Mouse (Mus musculus): ENCODE results near the gene Nynrin. TPM values are rescaled to one million over a fixed set of nuclear protein-coding genes. Genes with fewer than 3 reads are reported as not detected.

Gene Nynrin
- 31.7 and 36.6 TPM in 2 replicates for polyA plus RNA-seq (2011; ENCODE audit: insufficient read length, low read depth, missing spikeins)

- Histone ChIP-seq H3K27ac (ENCODE audit: insufficient read depth, low read length) (peak within 1 kb of the TSS; percentile 87), H3K4me1 (ENCODE audit: control insufficient read depth, insufficient read depth, low read length) (peaks cover 6% of the 10 kb centered on the region; the same call in 1 of the 2 replicates), H3K4me3 (ENCODE audit: insufficient read depth, low read length) (peak within 1 kb of the TSS; percentile 76)
- TF ChIP-seq POLR2A (IDR thresholded peaks at IDR 0.05; ENCODE audit: low read depth, low read length) (peak; percentile 53), CTCF (IDR thresholded peaks at IDR 0.05; ENCODE audit: borderline replicate concordance, insufficient read depth, low read length) (no peak)
Observed at GRCm38 (mm10) chr14:55853621-55854285, at the start of gene Nynrin. Nynrin (plus strand) TSS chr14:55854010.

GRCm38 (mm10) chr14:55814885-55815284 is 38.9 kb upstream of the Nynrin start:
- Histone ChIP-seq H3K4me3 (ENCODE audit: insufficient read depth, low read length) (peak overlapping the region; percentile 22), H3K27ac (ENCODE audit: insufficient read depth, low read length) (peak overlapping the region; percentile 79), H3K4me1 (ENCODE audit: control insufficient read depth, insufficient read depth, low read length) (no peaks in the 10 kb centered on the region)
- TF ChIP-seq CTCF (IDR thresholded peaks at IDR 0.05; ENCODE audit: borderline replicate concordance, insufficient read depth, low read length) (no peak), POLR2A (IDR thresholded peaks at IDR 0.05; ENCODE audit: low read depth, low read length) (no peak)

GRCm38 (mm10) chr14:55815310-55815751 is 38.5 kb upstream of the Nynrin start:
- H3K27ac ChIP-seq (ENCODE audit: insufficient read depth, low read length): peak overlapping the region; percentile 79
- TF ChIP-seq POLR2A (IDR thresholded peaks at IDR 0.05; ENCODE audit: low read depth, low read length) (peak; percentile 59), CTCF (IDR thresholded peaks at IDR 0.05; ENCODE audit: borderline replicate concordance, insufficient read depth, low read length) (no peak)
- H3K4me1 ChIP-seq (ENCODE audit: control insufficient read depth, insufficient read depth, low read length): no peaks in the 10 kb centered on the region
- peak overlapping the region; percentile 22 for H3K4me3 ChIP-seq (ENCODE audit: insufficient read depth, low read length)

- Histone ChIP-seq H3K4me1 (ENCODE audit: control insufficient read depth, insufficient read depth, low read length) (no peaks in the 10 kb centered on the region), H3K4me3 (ENCODE audit: insufficient read depth, low read length) (no peak overlapping the region), H3K27ac (ENCODE audit: insufficient read depth, low read length) (no peak overlapping the region)
- TF ChIP-seq CTCF (IDR thresholded peaks at IDR 0.05; ENCODE audit: borderline replicate concordance, insufficient read depth, low read length) (no peak), POLR2A (IDR thresholded peaks at IDR 0.05; ENCODE audit: low read depth, low read length) (no peak)
Observed at GRCm38 (mm10) chr14:55819845-55820405, 33.9 kb upstream of the Nynrin start.

GRCm38 (mm10) chr14:55820576-55820975 is 33.2 kb upstream of the Nynrin start:
- H3K4me1 ChIP-seq (ENCODE audit: control insufficient read depth, insufficient read depth, low read length): no peaks in the 10 kb centered on the region
- TF ChIP-seq CTCF (IDR thresholded peaks at IDR 0.05; ENCODE audit: borderline replicate concordance, insufficient read depth, low read length): no peak
- no peak overlapping the region for H3K4me3 ChIP-seq (ENCODE audit: insufficient read depth, low read length)
- no peak overlapping the region for H3K27ac ChIP-seq (ENCODE audit: insufficient read depth, low read length)

- TF ChIP-seq CTCF (IDR thresholded peaks at IDR 0.05; ENCODE audit: borderline replicate concordance, insufficient read depth, low read length) (peak; percentile 89), POLR2A (IDR thresholded peaks at IDR 0.05; ENCODE audit: low read depth, low read length) (peak; percentile 40; the same call in 1 of the 2 replicates)
- H3K4me1 ChIP-seq (ENCODE audit: control insufficient read depth, insufficient read depth, low read length): no peaks in the 10 kb centered on the region
- peak overlapping the region; percentile 99 for H3K27ac ChIP-seq (ENCODE audit: insufficient read depth, low read length)
- peak overlapping the region; percentile 31 for H3K4me3 ChIP-seq (ENCODE audit: insufficient read depth, low read length)
Observed at GRCm38 (mm10) chr14:55822435-55822990, 31.3 kb upstream of the Nynrin start.

- Histone ChIP-seq H3K4me3 (ENCODE audit: insufficient read depth, low read length) (peak within 1 kb of the TSS; percentile 44), H3K4me1 (ENCODE audit: control insufficient read depth, insufficient read depth, low read length) (no peaks in the 10 kb centered on the region), H3K27ac (ENCODE audit: insufficient read depth, low read length) (peak within 1 kb of the TSS; percentile 99)
- TF ChIP-seq POLR2A (IDR thresholded peaks at IDR 0.05; ENCODE audit: low read depth, low read length): peak; percentile 7; the same call in 1 of the 2 replicates
- no peak for TF ChIP-seq CTCF (IDR thresholded peaks at IDR 0.05; ENCODE audit: borderline replicate concordance, insufficient read depth, low read length)
Observed at GRCm38 (mm10) chr14:55822991-55823762, 30.6 kb upstream of the Nynrin start, which contains the start of gene Nfatc4. Nfatc4 (plus strand) TSS chr14:55823144.

GRCm38 (mm10) chr14:55824001-55824480 is 29.8 kb upstream of the Nynrin start:
- peak overlapping the region; percentile 99 for H3K27ac ChIP-seq (ENCODE audit: insufficient read depth, low read length)
- H3K4me3 ChIP-seq (ENCODE audit: insufficient read depth, low read length): peak overlapping the region; percentile 44
- peak; percentile 39; the same call in 1 of the 2 replicates for TF ChIP-seq POLR2A (IDR thresholded peaks at IDR 0.05; ENCODE audit: low read depth, low read length)
- no peak for TF ChIP-seq CTCF (IDR thresholded peaks at IDR 0.05; ENCODE audit: borderline replicate concordance, insufficient read depth, low read length)
- no peaks in the 10 kb centered on the region for H3K4me1 ChIP-seq (ENCODE audit: control insufficient read depth, insufficient read depth, low read length)

- TF ChIP-seq CTCF (IDR thresholded peaks at IDR 0.05; ENCODE audit: borderline replicate concordance, insufficient read depth, low read length) (no peak), POLR2A (IDR thresholded peaks at IDR 0.05; ENCODE audit: low read depth, low read length) (peak; percentile 62)
- Histone ChIP-seq H3K27ac (ENCODE audit: insufficient read depth, low read length) (peak overlapping the region; percentile 99), H3K4me1 (ENCODE audit: control insufficient read depth, insufficient read depth, low read length) (no peaks in the 10 kb centered on the region), H3K4me3 (ENCODE audit: insufficient read depth, low read length) (peak overlapping the region; percentile 77)
Observed at GRCm38 (mm10) chr14:55824481-55825215, 29.2 kb upstream of the Nynrin start.

Data from embryonic fibroblast, embryonic 13.5 days (primary cell).